Mouse (Mus musculus): ENCODE measurements around the gene Icam1. TPM values are rescaled to one million over a fixed set of nuclear protein-coding genes. Genes with fewer than 3 reads are reported as not detected.
A peak's percentile ranks its signal among the peaks of the same experiment; 100 is the strongest.

Gene Icam1
- polyA plus RNA-seq, 1 experiment = 0.11 TPM

DNA sequence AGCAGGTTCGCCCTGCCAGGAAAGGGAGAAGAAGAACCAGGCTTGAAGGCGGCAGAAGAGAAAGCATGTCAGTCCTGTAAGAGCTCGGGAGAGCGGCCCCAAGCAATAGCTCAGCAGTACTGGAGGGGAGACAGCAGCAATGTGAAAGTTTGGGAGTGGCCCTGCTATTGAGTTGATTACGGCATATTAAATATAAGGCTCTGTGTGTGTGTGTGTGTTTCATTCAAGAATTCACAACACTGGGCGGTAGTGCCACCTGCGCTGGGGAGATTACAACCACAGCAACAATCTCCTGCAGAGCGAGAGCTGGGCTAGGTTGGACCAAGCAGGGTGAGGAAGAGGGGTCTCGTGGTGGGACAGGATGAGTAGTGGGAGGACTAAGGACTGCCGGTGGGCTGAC lies 35.8 kb downstream of the Icam1 start:
- no peaks in the 10 kb centered on the region for H3K9me3 ChIP-seq (ENCODE audit: control insufficient read depth, low read length)
- TF ChIP-seq TAL1 (IDR thresholded peaks at IDR 0.05; ENCODE audit: low read length) = no peak
- TF ChIP-seq GATA1 (IDR thresholded peaks at IDR 0.05; ENCODE audit: low read length) = no peak
- peaks cover 16% of the 10 kb centered on the region for H3K4me1 ChIP-seq (ENCODE audit: control insufficient read depth)
- no peaks in the 10 kb centered on the region for H3K36me3 ChIP-seq (ENCODE audit: control insufficient read depth)
- H3K27me3 ChIP-seq (ENCODE audit: control insufficient read depth) = peaks cover 4% of the 10 kb centered on the region
- no peak overlapping the region for H3K4me3 ChIP-seq (replicated peaks)

DNA sequence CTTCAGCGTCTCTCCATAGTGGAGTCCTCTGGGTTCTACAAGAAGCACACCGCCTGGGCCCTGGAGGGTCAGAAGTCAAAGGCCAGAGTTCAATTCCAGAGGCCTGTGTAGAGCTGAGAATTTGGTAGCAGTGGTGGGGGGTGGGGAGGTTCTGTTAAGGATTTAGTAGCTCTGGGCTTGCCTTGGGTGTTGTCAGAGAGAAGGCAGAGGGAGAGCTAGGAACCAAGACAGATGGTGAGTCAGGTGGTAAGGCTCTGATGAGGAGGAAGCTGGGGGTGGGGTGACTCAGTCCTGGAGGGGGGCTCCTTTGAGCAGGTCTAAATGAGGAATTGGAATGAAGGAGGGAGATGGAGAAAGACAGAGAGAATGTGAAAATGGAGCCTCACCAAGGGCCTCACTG lies 47.1 kb downstream of the Icam1 start:
- TF ChIP-seq GATA1 (IDR thresholded peaks at IDR 0.05; ENCODE audit: low read length) (no peak), TAL1 (IDR thresholded peaks at IDR 0.05; ENCODE audit: low read length) (no peak)
- Histone ChIP-seq H3K9me3 (ENCODE audit: control insufficient read depth, low read length) (no peaks in the 10 kb centered on the region), H3K4me3 (replicated peaks) (no peak overlapping the region), H3K4me1 (ENCODE audit: control insufficient read depth) (peaks cover 4% of the 10 kb centered on the region), H3K36me3 (ENCODE audit: control insufficient read depth) (peaks cover 48% of the 10 kb centered on the region), H3K27me3 (ENCODE audit: control insufficient read depth) (no peaks in the 10 kb centered on the region)

DNA sequence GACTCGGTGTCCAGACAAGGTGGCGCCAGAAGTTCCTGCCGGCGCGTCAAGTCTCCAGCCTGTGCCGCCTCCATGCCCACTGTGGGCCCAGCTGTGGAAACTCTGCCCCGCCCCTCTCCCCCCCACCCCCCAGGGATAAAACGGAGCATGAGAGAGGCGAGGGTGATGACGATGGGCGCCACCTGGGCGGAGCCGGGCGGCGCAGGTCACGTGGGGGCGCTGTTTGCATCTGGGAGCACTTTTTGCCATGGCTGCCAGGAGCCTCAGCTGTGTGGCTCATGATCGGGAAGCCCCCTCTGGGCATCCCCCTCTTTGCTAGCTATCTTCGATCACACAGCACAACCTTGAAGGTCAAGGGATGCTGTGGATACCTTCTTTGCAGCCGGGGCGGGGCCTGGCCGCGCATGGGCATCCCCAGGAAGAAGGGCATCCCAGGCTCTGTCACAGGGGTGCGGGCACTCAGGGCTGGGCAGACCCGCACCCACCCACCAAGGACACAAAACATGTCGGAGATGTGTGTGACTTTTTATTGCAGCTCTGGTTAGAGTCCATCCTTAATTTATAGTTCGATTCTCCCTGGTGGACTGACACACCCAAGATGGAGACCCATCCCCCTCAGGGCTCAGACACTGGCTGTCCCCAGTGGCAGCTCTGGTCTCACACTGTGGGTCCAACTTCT lies 51.4 kb downstream of the Icam1 start, which contains the start of gene Zglp1:
Gene Zglp1 (minus strand): TSS at position 88 of the 679 bp plus-strand sequence.
- no peaks in the 10 kb centered on the region for H3K9me3 ChIP-seq (ENCODE audit: control insufficient read depth, low read length)

DNA sequence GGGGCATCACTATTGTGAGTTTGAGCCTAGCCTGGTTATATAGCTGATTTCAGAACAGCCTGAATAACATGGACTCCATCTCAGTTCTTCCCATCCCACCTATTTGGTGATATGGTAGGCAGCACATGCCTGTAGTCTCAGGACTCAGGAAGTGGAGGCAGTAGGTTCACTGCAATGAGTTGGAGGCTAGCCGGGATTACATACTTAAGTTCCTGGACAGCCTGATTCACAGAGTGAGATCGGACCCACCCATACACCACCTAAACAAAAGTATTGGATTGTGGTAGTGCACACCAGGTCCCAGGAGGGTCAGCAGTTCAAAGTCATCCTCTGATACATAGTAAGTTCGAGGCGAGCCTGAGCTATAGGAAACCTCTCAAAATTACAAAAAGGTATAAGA lies 56.9 kb downstream of the Icam1 start:
- no peak for TF ChIP-seq GATA1 (IDR thresholded peaks at IDR 0.05; ENCODE audit: low read length)
- no peak for TF ChIP-seq TAL1 (IDR thresholded peaks at IDR 0.05; ENCODE audit: low read length)
- Histone ChIP-seq H3K27me3 (ENCODE audit: control insufficient read depth) (no peaks in the 10 kb centered on the region), H3K4me1 (ENCODE audit: control insufficient read depth) (peaks cover 36% of the 10 kb centered on the region), H3K9me3 (ENCODE audit: control insufficient read depth, low read length) (no peaks in the 10 kb centered on the region), H3K36me3 (ENCODE audit: control insufficient read depth) (peaks cover 67% of the 10 kb centered on the region), H3K4me3 (replicated peaks) (peak overlapping the region; percentile 66)

More for the DNA sequence above, 51.4 kb downstream of the Icam1 start, which contains the start of gene Zglp1:
- TF ChIP-seq GATA1 (IDR thresholded peaks at IDR 0.05; ENCODE audit: low read length) (no peak), TAL1 (IDR thresholded peaks at IDR 0.05; ENCODE audit: low read length) (no peak)
- peaks cover 16% of the 10 kb centered on the region for H3K4me1 ChIP-seq (ENCODE audit: control insufficient read depth)
- no peaks in the 10 kb centered on the region for H3K27me3 ChIP-seq (ENCODE audit: control insufficient read depth)
- peaks cover 67% of the 10 kb centered on the region for H3K36me3 ChIP-seq (ENCODE audit: control insufficient read depth)
- H3K4me3 ChIP-seq (replicated peaks) = no peak within 1 kb of the TSS

DNA sequence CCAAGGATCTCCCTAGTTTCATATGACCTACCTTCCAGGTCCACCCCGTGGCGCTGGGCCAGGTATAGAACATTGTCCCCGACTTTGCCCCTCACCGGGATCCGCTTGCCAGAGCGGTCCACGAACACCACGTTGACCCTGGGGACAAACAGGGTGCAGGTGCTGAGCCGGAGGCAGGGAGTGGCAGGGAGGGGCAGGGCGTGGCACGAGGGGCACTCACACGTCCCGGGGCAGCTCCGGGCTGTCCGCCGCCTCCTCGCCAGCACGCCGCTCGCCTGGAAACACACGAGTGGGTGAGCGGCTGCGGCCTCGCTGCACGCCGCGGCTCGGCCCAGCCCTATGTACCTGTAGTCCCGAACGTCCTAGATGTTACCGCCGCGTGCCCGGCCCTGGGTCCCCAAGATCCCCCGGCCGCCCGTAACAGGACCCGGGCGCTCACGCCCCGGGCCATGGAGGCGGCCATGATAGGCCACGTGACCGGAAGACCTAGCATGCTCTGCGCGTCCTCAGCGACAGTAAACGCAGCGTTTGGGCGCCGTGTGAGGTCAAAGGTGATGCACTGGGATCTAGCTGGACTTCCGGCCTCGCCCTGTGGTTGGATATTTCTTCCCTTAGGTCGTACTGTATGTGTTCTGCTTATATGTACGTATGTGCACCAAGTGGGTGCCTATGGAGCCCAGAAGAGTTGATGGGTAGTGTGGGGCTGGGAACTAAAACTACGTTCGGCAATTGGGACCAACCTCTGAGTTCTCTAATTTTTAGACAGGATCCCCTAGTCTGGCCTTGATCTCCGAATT lies 57.5 kb downstream of the Icam1 start, which contains the start of the genes Gm49373 and Fdx1l:
Gene Gm49373 (minus strand): TSS at position 53 of the 797 bp plus-strand sequence.
Gene Fdx1l (minus strand): TSS at position 571 of the 797 bp plus-strand sequence.
- Histone ChIP-seq H3K36me3 (ENCODE audit: control insufficient read depth) (peaks cover 67% of the 10 kb centered on the region), H3K4me1 (ENCODE audit: control insufficient read depth) (peaks cover 36% of the 10 kb centered on the region), H3K9me3 (ENCODE audit: control insufficient read depth, low read length) (no peaks in the 10 kb centered on the region), H3K4me3 (replicated peaks) (peak within 1 kb of the TSS; percentile 66), H3K27me3 (ENCODE audit: control insufficient read depth) (no peaks in the 10 kb centered on the region)
- TF ChIP-seq GATA1 (IDR thresholded peaks at IDR 0.05; ENCODE audit: low read length) = no peak
- no peak for TF ChIP-seq TAL1 (IDR thresholded peaks at IDR 0.05; ENCODE audit: low read length)

DNA sequence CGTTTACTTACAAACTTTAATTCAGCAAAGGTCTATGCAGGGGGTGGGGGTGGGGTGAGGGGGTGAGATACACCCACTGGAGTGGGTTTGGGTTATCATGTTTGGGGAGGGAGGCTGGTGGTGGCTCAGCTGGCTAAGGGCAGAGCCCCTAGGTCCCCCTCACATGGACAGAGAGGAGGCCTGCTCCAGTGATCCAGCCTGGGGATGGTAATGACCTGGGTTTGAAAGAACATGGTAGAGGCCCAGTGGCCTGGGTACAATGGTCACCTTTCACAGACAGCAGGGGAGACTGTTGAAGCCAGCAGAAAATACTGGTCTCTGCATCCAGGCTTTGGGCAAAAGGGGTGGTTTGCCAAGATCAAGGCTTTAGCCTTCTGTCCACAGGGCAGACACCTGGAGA lies 58.4 kb downstream of the Icam1 start:
- H3K4me3 ChIP-seq (replicated peaks) = no peak overlapping the region

DNA sequence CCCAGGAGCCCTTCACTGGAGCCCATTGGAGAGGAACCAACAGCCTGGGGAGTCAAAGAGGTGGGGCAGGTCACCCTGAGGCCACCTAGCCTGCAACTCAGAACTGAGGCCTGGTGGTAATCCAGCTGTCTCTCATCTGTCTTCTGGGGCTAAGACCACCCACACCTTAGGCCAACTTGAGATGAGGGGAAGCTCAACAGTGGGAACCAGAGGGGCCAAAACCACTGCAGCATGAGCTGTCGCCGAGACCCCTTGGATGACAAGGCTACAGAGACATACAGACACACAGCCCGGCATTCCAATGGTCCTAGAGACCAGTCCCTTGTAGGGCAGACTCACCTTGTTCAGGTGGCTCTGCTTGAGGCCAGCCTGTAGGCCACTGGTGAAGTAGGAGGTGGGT lies 59.8 kb downstream of the Icam1 start:
- no peaks in the 10 kb centered on the region for H3K27me3 ChIP-seq (ENCODE audit: control insufficient read depth)
- H3K4me1 ChIP-seq (ENCODE audit: control insufficient read depth) = peaks cover 33% of the 10 kb centered on the region
- no peak for TF ChIP-seq TAL1 (IDR thresholded peaks at IDR 0.05; ENCODE audit: low read length)
- no peak for TF ChIP-seq GATA1 (IDR thresholded peaks at IDR 0.05; ENCODE audit: low read length)
- no peaks in the 10 kb centered on the region for H3K9me3 ChIP-seq (ENCODE audit: control insufficient read depth, low read length)
- H3K4me3 ChIP-seq (replicated peaks) = no peak overlapping the region
- H3K36me3 ChIP-seq (ENCODE audit: control insufficient read depth) = peaks cover 84% of the 10 kb centered on the region

More for the DNA sequence above, 58.4 kb downstream of the Icam1 start:
- H3K9me3 ChIP-seq (ENCODE audit: control insufficient read depth, low read length) = no peaks in the 10 kb centered on the region
- H3K27me3 ChIP-seq (ENCODE audit: control insufficient read depth) = no peaks in the 10 kb centered on the region
- H3K36me3 ChIP-seq (ENCODE audit: control insufficient read depth) = peaks cover 77% of the 10 kb centered on the region
- no peak for TF ChIP-seq GATA1 (IDR thresholded peaks at IDR 0.05; ENCODE audit: low read length)
- no peak for TF ChIP-seq TAL1 (IDR thresholded peaks at IDR 0.05; ENCODE audit: low read length)
- peaks cover 36% of the 10 kb centered on the region for H3K4me1 ChIP-seq (ENCODE audit: control insufficient read depth)

Other genes with a start within 250 kb of the Icam1 start
- gene Col5a3, start 200.9 kb upstream of the Icam1 start, polyA plus RNA-seq (2012) = not detected in 2 replicates
- not detected in 2 replicates for gene Rdh8, start 197.5 kb upstream of the Icam1 start, polyA plus RNA-seq (2012)
- gene A230050P20Rik, start 147.3 kb upstream of the Icam1 start, polyA plus RNA-seq (2012) = 0.29 and 0.57 TPM in 2 replicates
- gene Angptl6, start 136.3 kb upstream of the Icam1 start, polyA plus RNA-seq (2012) = 0.06 and 0.19 TPM in 2 replicates
- gene Ppan, start 127.8 kb upstream of the Icam1 start, polyA plus RNA-seq (2012) = 14.9 and 16.4 TPM in 2 replicates
- 46.8 and 55.3 TPM in 2 replicates for gene Eif3g, start 117.4 kb upstream of the Icam1 start, polyA plus RNA-seq (2012)
- gene Dnmt1, start 56.1 kb upstream of the Icam1 start, polyA plus RNA-seq (2012) = 25.3 TPM in 2 replicates
- gene S1pr2, start 39.2 kb upstream of the Icam1 start, polyA plus RNA-seq (2012) = 0.02 TPM in 2 replicates
- gene Mrpl4, start 13.2 kb upstream of the Icam1 start, polyA plus RNA-seq (2012) = 11.7 and 15.4 TPM in 2 replicates
- gene Icam4, start 13.4 kb downstream of the Icam1 start, polyA plus RNA-seq (2012) = 105 and 134 TPM in 2 replicates
- gene Icam5, start 16.1 kb downstream of the Icam1 start, polyA plus RNA-seq (2012) = 0.63 and 0.86 TPM in 2 replicates
- 1.4 and 1.9 TPM in 2 replicates for gene Zglp1, start 51.1 kb downstream of the Icam1 start, polyA plus RNA-seq (2012)
- gene Gm49373, start 57.1 kb downstream of the Icam1 start, polyA plus RNA-seq (2012) = 0.12 and 0.16 TPM in 2 replicates
- 1.5 and 2.8 TPM in 2 replicates for gene Fdx1l, start 57.6 kb downstream of the Icam1 start, polyA plus RNA-seq (2012)
- 11.6 and 15.1 TPM in 2 replicates for gene Gm38431, start 76.0 kb downstream of the Icam1 start, polyA plus RNA-seq (2012)
- gene Raver1, start 76.0 kb downstream of the Icam1 start, polyA plus RNA-seq (2012) = 7.5 and 9.3 TPM in 2 replicates
- gene Tyk2, start 115.3 kb downstream of the Icam1 start, polyA plus RNA-seq (2012) = 0.26 and 0.30 TPM in 2 replicates
- gene Cdc37, start 134.0 kb downstream of the Icam1 start, polyA plus RNA-seq (2012) = 12.7 and 17.4 TPM in 2 replicates
- gene Pde4a, start 149.7 kb downstream of the Icam1 start, polyA plus RNA-seq (2012) = 0.04 and 0.05 TPM in 2 replicates
- 4.2 and 5.2 TPM in 2 replicates for gene Keap1, start 223.4 kb downstream of the Icam1 start, polyA plus RNA-seq (2012)
- gene S1pr5, start 232.5 kb downstream of the Icam1 start, polyA plus RNA-seq (2012) = not detected in 2 replicates
- 25.4 and 30.2 TPM in 2 replicates for gene Atg4d, start 249.3 kb downstream of the Icam1 start, polyA plus RNA-seq (2012)

Data from erythroblast, embryonic 14.5 days (primary cell).